Mouse (Mus musculus) hindlimb bud, embryonic 11.5 days (tissue): ENCODE measurements around the gene Gatad2a.
"Not testable (repeated sequence)": the region's sequence is repeated elsewhere in the genome, so short reads cannot be mapped to it uniquely, and the experiment has no call there.

Experiments
- DNase-seq: peaks from one replicate; pipeline ENCODE4 v3.0.0-alpha.2; 2012; ENCODE audit warnings: low read depth, low spot score; ENCODE audit errors: extremely low spot score

Gene Gatad2a

GRCm38 (mm10) chr8:69995776-69996588 lies at the start of gene Gatad2a:
Gene Gatad2a (minus strand): TSS chr8:69996384.
- DNase-seq: peak; percentile 94

DNA sequence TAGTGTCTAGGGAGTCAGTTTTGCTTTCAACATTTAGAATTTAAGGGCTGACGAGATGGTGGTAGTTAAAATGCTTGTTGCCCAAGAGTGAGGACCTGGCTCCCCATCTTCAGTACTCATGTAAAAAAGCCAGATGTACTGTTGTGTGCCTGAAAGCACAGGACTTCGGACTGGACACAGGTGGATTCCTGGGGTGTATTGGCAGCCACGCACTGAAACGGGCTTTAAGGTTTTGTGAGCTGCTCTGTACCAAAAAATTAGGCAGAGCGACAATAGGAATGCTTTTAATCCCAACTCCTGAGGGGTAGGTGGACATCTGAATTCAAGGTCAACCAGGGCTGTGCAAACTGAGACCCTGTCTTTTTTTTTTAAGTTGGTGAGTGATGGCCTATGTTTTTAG lies 47.8 kb upstream of the Gatad2a start:
- no peak for DNase-seq

DNA sequence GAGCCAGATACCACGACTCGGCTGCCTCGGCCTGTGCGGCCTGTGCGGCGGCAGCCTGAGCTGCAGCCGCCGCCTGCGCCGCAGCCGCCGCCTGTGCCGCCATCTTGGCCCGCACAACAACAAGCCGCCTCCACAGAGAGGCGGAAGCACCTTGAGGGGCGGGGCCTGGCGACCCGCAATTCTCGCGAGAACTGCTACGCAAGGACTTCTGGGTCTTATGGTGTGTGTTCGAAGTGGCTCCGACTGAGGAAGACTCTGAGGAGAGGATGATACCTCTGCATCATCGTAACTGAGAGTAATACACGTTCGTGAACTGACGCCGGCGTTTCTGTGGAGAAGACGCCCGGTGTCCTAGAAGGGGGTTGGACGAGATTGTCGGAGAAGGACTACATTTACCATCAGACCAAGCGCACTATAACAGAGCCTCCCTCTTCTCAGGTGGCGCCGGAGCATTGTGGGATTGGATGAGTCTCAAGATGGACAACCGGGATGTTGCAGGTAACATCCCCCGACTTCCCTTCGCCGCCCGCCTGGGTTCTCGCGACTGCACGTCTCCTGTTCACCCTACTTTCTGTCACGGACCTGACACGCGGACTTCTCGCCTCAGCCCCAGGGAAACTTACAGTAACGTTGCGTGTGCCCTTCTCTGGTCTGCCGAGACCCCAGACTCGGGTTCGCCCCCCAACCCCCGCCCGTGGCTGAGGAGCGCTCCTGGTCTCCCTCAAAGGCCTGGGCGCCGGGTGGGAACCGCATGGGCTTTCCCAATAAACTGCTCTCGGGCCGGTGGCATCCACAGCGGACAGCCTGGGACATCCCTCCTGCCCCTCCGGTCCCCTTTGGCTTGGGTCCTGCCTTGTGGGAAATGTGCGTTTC lies 46.6 kb upstream of the Gatad2a start, which contains the start of the genes Mau2 and Sugp1:
Gene Mau2, minus strand, starts transcription at position 152 of the 873 bp plus-strand sequence.
Gene Sugp1, plus strand, starts transcription at position 231 of the 873 bp plus-strand sequence.
- DNase-seq: peak; percentile 95

DNA sequence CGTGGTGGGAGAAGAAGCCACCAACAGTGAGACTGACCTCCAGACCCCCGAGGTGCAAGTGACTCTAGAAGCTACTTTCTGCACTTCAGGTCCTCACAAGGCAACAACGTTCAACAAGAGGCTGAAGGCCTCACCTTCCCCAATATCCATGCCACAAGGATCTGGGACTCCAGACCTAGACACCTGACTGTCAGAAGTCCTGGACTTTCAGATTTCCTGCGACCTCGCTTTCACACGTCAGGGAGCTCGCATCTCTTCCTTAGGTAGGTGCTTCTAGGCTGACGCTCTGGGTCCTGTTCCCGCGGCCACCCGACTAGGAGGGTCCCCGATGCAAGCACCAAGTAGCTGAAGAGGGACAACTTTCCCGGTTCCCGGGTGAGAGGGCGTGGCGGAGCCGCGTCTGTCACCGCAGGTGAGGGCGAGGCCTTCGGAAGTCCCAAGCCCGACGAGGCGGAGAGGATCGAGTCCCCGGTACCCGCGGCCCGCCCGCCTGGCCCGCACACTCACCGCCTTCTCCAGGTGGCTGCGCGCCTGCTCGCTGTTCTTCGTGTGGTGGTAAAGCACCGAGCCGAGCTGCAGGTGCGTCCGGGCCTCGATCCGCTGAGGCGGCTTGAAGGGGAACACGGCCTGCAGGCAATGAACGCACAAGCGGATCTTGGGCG lies 45.8 kb upstream of the Gatad2a start:
- no peak for DNase-seq

- DNase-seq: no peak
Measured at GRCm38 (mm10) chr8:70037994-70038393, 41.8 kb upstream of the Gatad2a start.

DNA sequence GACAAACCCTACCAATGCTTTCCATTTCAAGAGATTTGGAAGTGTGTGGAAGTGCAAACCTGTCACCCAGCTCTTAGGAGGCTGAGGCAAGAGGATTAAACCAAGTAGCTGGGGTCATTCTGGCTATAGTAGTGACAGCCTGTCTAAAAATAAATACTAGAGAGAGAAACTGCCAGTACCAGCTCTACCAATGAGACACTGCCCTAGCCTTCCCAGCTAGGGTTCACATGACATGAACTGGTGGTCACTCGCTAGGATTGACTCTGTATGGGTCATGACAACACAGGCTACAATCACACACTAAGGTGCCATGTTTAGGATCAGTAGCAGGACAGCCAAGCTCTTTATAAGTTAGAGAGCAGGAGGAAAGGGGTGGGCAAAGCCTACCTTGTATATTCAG lies 34.1 kb upstream of the Gatad2a start:
- no peak for DNase-seq

DNA sequence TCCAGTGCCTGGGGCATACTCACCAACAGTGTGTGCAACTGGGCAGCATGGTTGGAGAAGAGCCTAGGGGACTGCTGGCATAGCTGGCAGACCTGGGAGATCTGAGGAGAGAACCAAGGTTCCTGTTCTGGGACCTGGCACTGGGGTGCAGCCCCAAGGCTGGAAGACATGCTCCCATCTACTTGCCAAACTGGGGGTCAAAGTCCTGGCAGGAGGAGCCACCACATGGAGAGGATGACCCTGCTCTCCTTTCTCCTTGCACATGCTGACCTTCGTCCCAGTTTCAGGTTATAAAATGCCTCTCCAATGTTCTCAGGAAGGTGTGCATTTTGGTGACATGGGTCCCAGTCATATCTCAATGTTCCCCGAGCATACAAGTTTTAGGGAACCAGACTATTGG lies 30.0 kb upstream of the Gatad2a start:
- DNase-seq: no peak

DNA sequence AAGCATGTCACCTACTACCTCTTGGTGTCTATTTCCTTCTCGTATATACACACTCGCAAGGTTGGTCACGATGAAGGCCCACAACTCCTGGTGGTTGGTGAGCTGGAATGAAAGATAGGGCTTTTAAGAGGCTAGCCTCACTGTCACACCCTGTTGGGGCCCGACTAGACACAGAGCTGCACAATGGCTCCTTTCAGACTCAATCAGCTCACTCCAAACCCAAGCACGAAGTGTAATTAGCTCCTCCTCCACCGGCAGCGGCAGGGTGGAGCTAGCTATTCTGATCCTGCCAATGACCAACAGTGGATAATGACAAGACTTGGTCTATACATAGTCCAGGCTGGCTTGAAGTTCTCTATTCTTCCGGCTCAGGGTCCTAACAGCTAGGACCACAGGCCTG lies 27.4 kb upstream of the Gatad2a start:
- no peak for DNase-seq

DNA sequence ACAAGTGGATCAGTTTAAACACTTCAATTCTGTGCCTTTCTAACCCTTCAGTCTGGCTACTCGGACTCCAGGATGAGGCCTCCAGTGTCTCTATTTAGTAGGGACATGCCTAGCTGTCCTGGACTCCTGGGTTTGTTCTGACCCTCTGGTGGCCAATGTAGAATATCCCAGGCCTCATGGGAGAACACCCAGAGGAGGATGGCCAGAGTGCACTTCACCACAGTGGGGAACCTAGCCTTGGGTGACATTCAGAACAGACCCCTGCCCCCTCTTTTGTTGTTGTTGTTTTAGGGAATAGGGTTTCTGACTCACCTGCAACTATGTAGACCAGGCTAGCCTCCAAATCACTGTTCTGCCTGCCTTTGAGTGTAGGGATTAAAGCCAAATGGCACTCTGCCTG lies 18.8 kb upstream of the Gatad2a start:
- no peak for DNase-seq

- no peak for DNase-seq
Measured at GRCm38 (mm10) chr8:70012763-70013162, 16.6 kb upstream of the Gatad2a start.

GRCm38 (mm10) chr8:70012350-70012749 lies 16.2 kb upstream of the Gatad2a start:
- DNase-seq: no peak

DNA sequence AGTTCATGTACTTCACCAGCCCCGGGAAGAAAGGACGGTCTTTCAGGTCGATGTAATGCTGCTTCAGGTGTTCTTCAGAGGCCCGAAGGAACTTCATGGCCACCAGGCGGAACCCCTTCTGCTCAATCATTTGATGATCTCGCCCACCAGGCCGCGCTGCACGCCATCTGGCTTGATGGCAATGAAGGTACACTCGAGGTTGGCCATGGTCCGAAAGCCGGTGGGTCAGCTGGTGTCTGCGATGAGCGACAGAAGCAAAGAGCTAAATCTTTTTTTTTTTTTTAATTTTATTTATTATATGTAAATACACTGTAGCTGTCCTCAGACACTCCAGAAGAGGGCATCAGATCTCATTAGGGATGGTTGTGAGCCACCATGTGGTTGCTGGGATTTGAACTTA lies 14.6 kb upstream of the Gatad2a start:
- DNase-seq: not testable (repeated sequence)

DNA sequence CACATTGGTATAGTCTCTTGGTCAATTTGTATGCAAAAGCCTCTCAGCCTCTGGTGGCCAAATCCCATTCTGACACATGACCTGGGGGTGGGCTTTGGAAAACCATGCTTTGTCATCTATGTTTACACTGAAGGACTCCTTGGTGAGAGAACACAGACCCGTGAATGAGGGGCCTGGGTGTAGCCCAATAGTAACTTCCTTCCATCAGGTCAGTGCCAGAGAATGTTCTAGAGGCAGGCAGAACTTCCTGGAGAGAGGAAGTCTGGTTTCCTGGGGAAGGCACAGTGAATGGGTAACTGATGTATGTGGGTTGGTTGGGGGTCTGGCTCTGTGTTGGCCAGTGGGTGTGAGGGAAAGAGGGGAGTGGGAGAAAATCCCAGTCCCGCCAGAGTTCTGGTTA lies 9.0 kb upstream of the Gatad2a start:
- no peak for DNase-seq

GRCm38 (mm10) chr8:70004345-70004744 lies 8.2 kb upstream of the Gatad2a start:
- no peak for DNase-seq

DNA sequence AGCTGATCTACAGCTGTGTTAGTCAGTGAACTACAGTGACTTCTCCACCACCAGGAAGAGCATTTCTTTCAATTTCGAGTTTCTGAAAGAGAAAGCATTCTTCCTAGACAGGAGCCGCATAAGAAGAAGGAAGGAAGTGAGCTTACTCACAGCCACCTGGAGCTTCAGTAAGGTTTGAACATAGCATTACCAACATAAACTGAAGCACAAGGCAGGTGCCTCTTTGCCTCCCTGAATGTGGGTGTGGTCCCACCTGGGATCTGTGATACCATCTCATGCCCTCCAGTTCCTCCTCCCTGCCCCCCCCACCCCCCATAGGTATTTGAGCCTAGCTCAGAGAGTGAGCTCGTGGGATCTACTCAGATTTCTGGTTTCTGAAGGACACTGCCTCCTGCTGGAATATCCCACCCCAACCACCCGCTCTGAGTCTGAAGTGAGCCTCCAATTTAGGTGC lies 7.0 kb upstream of the Gatad2a start:
- DNase-seq: no peak

DNA sequence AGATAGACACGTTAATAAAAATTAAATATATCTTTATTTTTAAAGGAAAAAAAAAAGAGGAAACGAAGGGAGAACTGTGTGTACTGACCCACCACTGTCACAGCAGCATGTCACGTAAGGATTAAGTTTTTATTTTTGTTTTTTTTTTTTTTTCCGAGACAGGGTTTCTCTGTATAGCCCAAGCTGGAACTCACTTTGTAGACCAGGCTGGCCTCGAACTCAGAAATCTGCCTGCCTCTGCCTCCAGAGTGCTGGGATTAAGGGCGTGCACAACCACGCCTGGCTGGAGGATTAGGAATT lies 5.7 kb upstream of the Gatad2a start:
- not testable (repeated sequence) for DNase-seq

DNA sequence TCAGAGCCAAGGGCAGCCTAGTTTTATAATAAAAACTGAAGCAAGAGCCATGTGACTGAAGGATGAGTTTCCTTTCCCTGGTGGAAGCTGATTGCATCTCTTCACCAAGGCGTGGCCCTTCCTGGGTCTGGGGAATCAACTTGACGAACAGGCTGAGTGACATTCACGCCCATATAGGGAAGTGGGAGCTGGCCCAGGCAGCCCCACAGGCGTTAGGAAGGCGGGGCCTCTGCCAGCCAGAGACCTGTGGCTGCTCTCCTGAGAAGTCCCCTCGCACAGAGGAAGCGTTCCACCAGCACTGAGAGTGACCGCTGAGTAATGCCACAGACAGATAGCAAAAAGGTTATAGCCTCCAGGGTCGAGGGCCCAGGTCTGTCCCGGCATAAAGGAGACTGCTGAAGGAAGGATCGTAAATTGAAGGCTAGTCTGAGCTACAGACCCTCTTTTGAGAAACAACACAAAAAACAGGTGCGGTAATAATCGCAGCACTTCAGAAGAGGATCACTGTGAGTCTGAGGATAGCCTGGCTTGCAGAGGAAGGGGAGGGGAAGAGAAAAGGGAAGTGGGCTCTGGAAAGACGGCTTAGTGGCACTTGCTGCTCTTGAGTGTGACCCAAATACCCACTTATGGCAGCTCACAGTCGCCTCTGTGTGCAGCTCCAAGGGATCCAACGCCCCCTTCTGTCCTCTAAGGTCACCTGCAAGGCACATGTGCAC lies 5.2 kb upstream of the Gatad2a start:
- no peak for DNase-seq

DNA sequence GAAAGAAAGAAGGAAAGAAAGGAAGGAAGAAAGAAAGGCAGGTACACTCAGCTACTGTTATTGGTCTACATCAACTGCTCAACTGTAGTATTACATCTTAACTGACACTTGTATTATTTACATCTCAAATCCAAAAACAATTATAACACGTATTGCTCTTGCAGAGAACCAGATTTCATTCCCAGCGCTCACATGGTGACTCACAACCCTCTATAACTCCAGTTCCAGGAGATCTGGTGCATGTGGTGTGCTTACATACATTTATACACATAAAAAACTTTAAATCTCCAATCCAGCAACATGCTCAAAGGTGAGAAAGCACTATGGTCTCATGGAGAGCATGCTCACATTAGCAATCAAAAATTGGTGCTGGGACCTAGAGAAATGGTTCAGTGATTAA lies 4.0 kb upstream of the Gatad2a start:
- no peak for DNase-seq

- no peak for DNase-seq
Measured at GRCm38 (mm10) chr8:69999236-69999635, 3.1 kb upstream of the Gatad2a start.

DNA sequence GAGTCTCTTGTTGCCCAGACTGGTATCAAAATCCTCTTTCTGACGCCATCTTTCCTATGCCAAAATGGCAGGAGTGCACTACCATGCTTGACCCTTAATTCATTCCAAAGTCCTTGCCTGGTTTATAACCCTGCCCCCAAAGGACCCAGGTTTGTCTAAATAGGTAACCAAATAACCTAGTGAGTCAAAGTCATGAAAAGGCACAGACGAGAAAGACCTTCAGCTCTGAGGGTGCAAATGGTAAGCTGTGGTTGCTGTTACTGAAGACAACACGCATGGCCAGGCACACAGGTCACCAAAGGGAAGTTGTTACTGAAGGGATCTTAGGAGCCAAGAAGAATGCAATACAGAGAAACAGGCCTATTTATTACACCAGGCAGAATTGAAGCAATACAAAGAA lies 2.5 kb upstream of the Gatad2a start:
- no peak for DNase-seq
